Mouse (Mus musculus) liver, postnatal 0 days (tissue): ENCODE results near the gene Klhdc7a.

Experiments used
- CTCF ChIP-seq: sonication (generic); IDR thresholded peaks from 2 replicates; pipeline ENCODE4 v1.5.1; 2016; ENCODE audit warnings: antibody characterized with exemption, low read depth
- EP300 ChIP-seq: IDR thresholded peaks from 2 replicates; pipeline ENCODE4 v1.6.1; 2016; ENCODE audit warnings: antibody characterized with exemption, low read depth, mild to moderate bottlenecking

GRCm38 (mm10) chr4:139932970-139933801 is 34.6 kb downstream of the Klhdc7a start:
- TF ChIP-seq CTCF (no peak), EP300 (no peak)
